Mouse (Mus musculus) right cerebral cortex, postnatal 10 days (tissue): ENCODE results near the gene Itfg2.

Experiments
- DNase-seq, 2 experiments: peaks; one replicate each; pipeline ENCODE4 v3.0.0; 2021; ENCODE audit warnings: low spot score in 2 of 2

The Itfg2 gene

GRCm38 (mm10) chr6:128435474-128435873, 10.7 kb upstream of the Itfg2 start:
- no peak for DNase-seq

GRCm38 (mm10) chr6:128433566-128433965, 8.8 kb upstream of the Itfg2 start:
- DNase-seq: no peak

GRCm38 (mm10) chr6:128432356-128432915, 7.7 kb upstream of the Itfg2 start:
- DNase-seq: no peak

GRCm38 (mm10) chr6:128429826-128430225, 5.1 kb upstream of the Itfg2 start:
- no peak for DNase-seq

GRCm38 (mm10) chr6:128429300-128429699, 4.6 kb upstream of the Itfg2 start:
- no peak for DNase-seq

GRCm38 (mm10) chr6:128427571-128427970, 2.8 kb upstream of the Itfg2 start:
- no peak for DNase-seq

GRCm38 (mm10) chr6:128425046-128425445, 315 bp upstream of the Itfg2 start:
- no peak for DNase-seq

- no peak for DNase-seq
Measured at GRCm38 (mm10) chr6:128423496-128424268, 1.0 kb downstream of the Itfg2 start.

- no peak for DNase-seq
Measured at GRCm38 (mm10) chr6:128421480-128421879, 3.3 kb downstream of the Itfg2 start.

GRCm38 (mm10) chr6:128421036-128421435, 3.7 kb downstream of the Itfg2 start:
- DNase-seq: no peak

- DNase-seq: no peak
Measured at GRCm38 (mm10) chr6:128418076-128418475, 6.7 kb downstream of the Itfg2 start.

- DNase-seq: no peak
Measured at GRCm38 (mm10) chr6:128416169-128416568, 8.6 kb downstream of the Itfg2 start.

- DNase-seq: peak; percentile 84 to 85
Measured at GRCm38 (mm10) chr6:128411115-128411514, 13.6 kb downstream of the Itfg2 start.

GRCm38 (mm10) chr6:128410305-128410704, 14.4 kb downstream of the Itfg2 start:
- no peak for DNase-seq

- no peak for DNase-seq
Measured at GRCm38 (mm10) chr6:128408544-128409125, 16.1 kb downstream of the Itfg2 start.

- no peak for DNase-seq
Measured at GRCm38 (mm10) chr6:128404708-128405107, 20.0 kb downstream of the Itfg2 start.

GRCm38 (mm10) chr6:128399421-128400185, 25.1 kb downstream of the Itfg2 start:
- DNase-seq: peak; percentile 59 to 72

GRCm38 (mm10) chr6:128398996-128399395, 25.7 kb downstream of the Itfg2 start, which contains the start of gene Nrip2:
Gene Nrip2, plus strand, starts transcription at chr6:128399296.
- DNase-seq: no peak

- no peak for DNase-seq
Measured at GRCm38 (mm10) chr6:128397574-128398261, 27.0 kb downstream of the Itfg2 start.

GRCm38 (mm10) chr6:128390683-128391082, 34.0 kb downstream of the Itfg2 start:
- DNase-seq: no peak

- DNase-seq: no peak
Measured at GRCm38 (mm10) chr6:128389185-128389584, 35.5 kb downstream of the Itfg2 start.

GRCm38 (mm10) chr6:128385026-128385425, 39.7 kb downstream of the Itfg2 start:
- no peak for DNase-seq
